Mouse (Mus musculus): ENCODE measurements at regions not wholly inside any gene's neighbourhood (a gene's known extent, or its start where the extent isn't known, plus 50 kb on each side); places are given as distances from the start of the nearest gene placed in this dataset.
"Not testable (repeated sequence)": the region's sequence is repeated elsewhere in the genome, so short reads cannot be mapped to it uniquely, and the experiment has no call there.

DNA sequence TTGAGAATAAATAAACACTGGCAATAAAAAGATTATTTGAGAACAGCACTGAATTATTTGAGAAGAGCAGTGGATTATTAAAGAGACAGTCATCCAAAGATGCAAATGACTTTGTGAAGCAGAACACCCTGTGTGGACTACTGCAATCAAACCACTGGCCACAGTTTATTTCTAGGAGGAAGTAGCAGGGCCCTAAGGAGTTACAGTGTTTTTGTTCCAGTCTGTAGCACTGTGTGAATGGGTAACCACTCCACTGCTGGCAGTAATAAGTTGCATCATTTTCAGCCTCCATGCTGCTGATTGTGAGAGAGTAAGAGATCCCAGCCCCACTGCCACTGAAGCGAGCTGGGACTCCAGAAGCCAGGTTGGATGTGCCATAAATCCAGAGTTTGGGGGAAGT, 1110.9 kb downstream of the Rpia start:
- no peak overlapping the region for H3K9ac ChIP-seq (replicated peaks)
- H3K9me3 ChIP-seq (ENCODE audit: control insufficient read depth, low read length), result no peaks in the 10 kb centered on the region
- no peak overlapping the region for H3K4me3 ChIP-seq (ENCODE audit: insufficient read depth in 1 of 2, low read depth in 2 of 2, low read length in 2 of 2)
- H3K4me1 ChIP-seq (replicated peaks; ENCODE audit: control insufficient read depth in 2 of 2, insufficient read depth in 2 of 2, low read length in 1 of 2), result no peaks in the 10 kb centered on the region
- H3K27ac ChIP-seq, result no peak overlapping the region
- ATAC-seq (ENCODE audit: insufficient read depth), result no peak
- H3K4me2 ChIP-seq (ENCODE audit: low read depth), result no peak overlapping the region
- TF ChIP-seq EP300 (IDR thresholded peaks at IDR 0.05; ENCODE audit: low read depth), result no peak
- no peak for TF ChIP-seq CTCF (IDR thresholded peaks at IDR 0.05; ENCODE audit: low read depth)
- WGBS (ENCODE audit: insufficient replicate concordance), result 10% methylated on average over 1 of the region's 1 CpGs
- H3K36me3 ChIP-seq (replicated peaks; ENCODE audit: control insufficient read depth, insufficient read depth, low read depth), result no peaks in the 10 kb centered on the region
- no peaks in the 10 kb centered on the region for H3K27me3 ChIP-seq (ENCODE audit: control insufficient read depth, insufficient read depth, low read length)
- no peak for DNase-seq (ENCODE audit: low read depth in 3 of 3, low spot score in 3 of 3)

DNA sequence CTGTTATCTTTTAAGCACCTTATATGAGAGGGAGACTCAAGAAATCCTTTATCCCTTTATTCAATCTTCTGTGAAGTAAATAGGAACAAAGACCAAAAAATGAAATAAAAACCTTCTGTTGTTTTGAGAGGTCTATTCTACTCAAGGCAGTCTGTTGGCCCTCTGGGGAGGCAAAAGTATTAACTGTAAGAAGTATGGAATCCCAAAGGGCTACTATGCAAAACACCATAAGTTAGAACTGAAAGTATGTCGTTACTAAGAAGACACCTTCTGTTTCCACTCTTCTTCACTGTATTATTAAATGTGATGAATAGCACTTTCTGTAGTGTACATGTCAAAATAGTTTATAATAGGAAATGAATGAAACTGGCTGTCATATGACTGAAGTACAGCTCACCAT, 1129.6 kb downstream of the Rpia start:
- not testable (repeated sequence) for DNase-seq (ENCODE audit: low read depth in 3 of 3, low spot score in 3 of 3); H3K27me3 ChIP-seq (ENCODE audit: control insufficient read depth, insufficient read depth, low read length); ATAC-seq (ENCODE audit: insufficient read depth); H3K4me3 ChIP-seq (ENCODE audit: insufficient read depth in 1 of 2, low read depth in 2 of 2, low read length in 2 of 2); H3K36me3 ChIP-seq (replicated peaks; ENCODE audit: control insufficient read depth, insufficient read depth, low read depth); H3K9ac ChIP-seq (replicated peaks); H3K27ac ChIP-seq; H3K4me2 ChIP-seq (ENCODE audit: low read depth); H3K9me3 ChIP-seq (ENCODE audit: control insufficient read depth, low read length); H3K4me1 ChIP-seq (replicated peaks; ENCODE audit: control insufficient read depth in 2 of 2, insufficient read depth in 2 of 2, low read length in 1 of 2)
- WGBS (ENCODE audit: insufficient replicate concordance), result 48% methylated on average over 1 of the region's 1 CpGs

All from liver, embryonic 14.5 days (tissue).